ENCODE assay signal across 8 mouse cellular contexts in the genomic region with DNA sequence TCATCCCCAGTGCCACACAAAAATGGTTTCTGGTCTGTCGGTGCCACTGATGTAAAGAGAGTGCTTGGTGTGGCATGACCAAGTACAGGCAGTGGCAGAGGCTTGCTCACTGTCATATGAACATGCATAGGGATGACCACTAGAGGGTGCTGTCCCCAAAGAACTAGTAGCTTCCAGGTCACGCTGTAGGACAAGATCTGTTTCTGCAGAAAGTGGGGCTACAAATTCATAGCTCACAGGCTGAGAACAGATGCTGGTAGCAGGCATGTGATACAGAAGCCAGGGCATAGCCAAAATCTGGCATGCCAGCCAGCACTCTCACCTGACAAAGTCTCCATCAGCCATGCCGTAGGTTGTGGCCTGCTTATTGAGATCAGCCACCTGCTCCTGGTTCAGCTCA. TPM values are rescaled to one million over a fixed set of nuclear protein-coding genes. Genes with fewer than 3 reads are reported as not detected.
DNase-seq lines count a peak whose midpoint lies in the region; ATAC-seq lines count a peak whose summit lies in the region.

No protein-coding gene starts in this region.

- DNase-seq in gastrocnemius, adult 18-20 months (ENCODE audit: low spot score), result peak; percentile 80
- no peak for DNase-seq in gastrocnemius, postnatal 25 days
- peak; percentile 86 for DNase-seq in cerebellum, adult 8-10 months
- peak; percentile 73 for DNase-seq in hindlimb bud, embryonic 11.5 days (ENCODE audit: extremely low spot score, low read depth, low spot score)
- DNase-seq in left cerebral cortex, adult 11 months (ENCODE audit: low spot score), result peak; percentile 80
- DNase-seq in lung, postnatal 4 days, result peak; percentile 52 to 83
- peak; percentile 63 for DNase-seq in right cerebral cortex, postnatal 25 days

- ATAC-seq in frontal cortex, adult (ENCODE audit: low TSS enrichment), result peak; percentile 72

RNA-seq across cellular contexts. Expression of a gene that starts 12.5 kb away (rescaled TPM):
- 10 to 100 TPM; 72.9 to 81.2 TPM for total RNA-seq in gastrocnemius, adult 18-20 months (2021)
- 10 to 100 TPM; 58.1 to 58.5 TPM for total RNA-seq in gastrocnemius, postnatal 25 days (2021)

RNA-seq across cellular contexts. Expression of a gene that starts 12.8 kb away (rescaled TPM):
- total RNA-seq in gastrocnemius, adult 18-20 months (2021), result under 1 TPM; 0.43 to 0.71 TPM
- total RNA-seq in gastrocnemius, postnatal 25 days (2021), result under 1 TPM; 0.28 to 0.40 TPM

RNA-seq across cellular contexts. Expression of a gene that starts 14.4 kb away (rescaled TPM):
- total RNA-seq in gastrocnemius, adult 18-20 months (2021), result 10 to 100 TPM in 1 of 2 experiments, 1 to 10 TPM in 1; 8.7 to 10.4 TPM
- total RNA-seq in gastrocnemius, postnatal 25 days (2021), result 10 to 100 TPM; 11.2 to 12.4 TPM

RNA-seq across cellular contexts. Expression of a gene that starts 27.0 kb away (rescaled TPM):
- 10 to 100 TPM; 43.4 to 47.5 TPM for total RNA-seq in gastrocnemius, adult 18-20 months (2021)
- total RNA-seq in gastrocnemius, postnatal 25 days (2021), result 10 to 100 TPM; 34.5 to 38.6 TPM

RNA-seq across cellular contexts. Expression of a gene that starts 39.3 kb away (rescaled TPM):
- total RNA-seq in gastrocnemius, adult 18-20 months (2021), result 10 to 100 TPM in 1 of 2 experiments, 1 to 10 TPM in 1; 6.7 to 11.0 TPM
- 1 to 10 TPM; 4.4 to 5.8 TPM for total RNA-seq in gastrocnemius, postnatal 25 days (2021)
